Mouse (Mus musculus) layer of hippocampus, adult 8-10 months (tissue): Measurements from ENCODE around the gene Sema4a. TPM values are rescaled to one million over a fixed set of nuclear protein-coding genes. Genes with fewer than 3 reads are reported as not detected.

Source experiments
- DNase-seq, 2 experiments: peaks; one replicate each; pipeline ENCODE4 v3.0.0; 2022; ENCODE audit warnings: low spot score in 2 of 2
- total RNA-seq, 4 experiments: library from RNA; stranded (reverse); gene quantifications; 2 replicates each; pipeline ENCODE4 v1.2.4; 2022

Gene Sema4a
- 10 to 100 TPM; 43.0 to 52.1 (median 50.8) TPM for total RNA-seq

- DNase-seq: no peak
These were observed at the start of gene Sema4a for GRCm38 (mm10) chr3:88460983-88461696. Gene Sema4a (minus strand): TSS chr3:88461182.

GRCm38 (mm10) chr3:88509692-88510420, 48.9 kb upstream of the Sema4a start, which contains the start of gene Lmna:
Gene Lmna (minus strand): TSS chr3:88509956.
- DNase-seq: peak; percentile 91 to 92

- DNase-seq: no peak
These were observed 48.3 kb upstream of the Sema4a start for GRCm38 (mm10) chr3:88509250-88509649.

GRCm38 (mm10) chr3:88505765-88506164, 44.8 kb upstream of the Sema4a start:
- no peak for DNase-seq

GRCm38 (mm10) chr3:88505081-88505480, 44.1 kb upstream of the Sema4a start:
- DNase-seq: no peak

GRCm38 (mm10) chr3:88503881-88504746, 43.1 kb upstream of the Sema4a start:
- DNase-seq: no peak

GRCm38 (mm10) chr3:88503505-88503863, 42.5 kb upstream of the Sema4a start:
- no peak for DNase-seq

- peak; percentile 90 to 95 for DNase-seq
These were observed 41.9 kb upstream of the Sema4a start for GRCm38 (mm10) chr3:88502641-88503504.

- DNase-seq: no peak
These were observed 41.1 kb upstream of the Sema4a start for GRCm38 (mm10) chr3:88502031-88502571.

GRCm38 (mm10) chr3:88501366-88502030, 40.5 kb upstream of the Sema4a start:
- no peak for DNase-seq

GRCm38 (mm10) chr3:88500655-88501365, 39.8 kb upstream of the Sema4a start:
- no peak for DNase-seq

GRCm38 (mm10) chr3:88500087-88500486, 39.1 kb upstream of the Sema4a start:
- DNase-seq: no peak

GRCm38 (mm10) chr3:88499580-88499979, 38.6 kb upstream of the Sema4a start:
- no peak for DNase-seq

GRCm38 (mm10) chr3:88495741-88496415, 34.9 kb upstream of the Sema4a start:
- DNase-seq: no peak

GRCm38 (mm10) chr3:88494836-88495628, 34.0 kb upstream of the Sema4a start:
- DNase-seq: peak; percentile 48 to 57

GRCm38 (mm10) chr3:88493706-88494582, 33.0 kb upstream of the Sema4a start:
- no peak for DNase-seq

GRCm38 (mm10) chr3:88487396-88487795, 26.4 kb upstream of the Sema4a start:
- DNase-seq: no peak
